Mouse (Mus musculus) NIH3T3 (cell line): ENCODE results near the gene Il31ra.

Experiments
- DNase-seq: peaks from one replicate; pipeline ENCODE4 v3.0.0-alpha.2; 2012; ENCODE audit warnings: low read depth

The Il31ra gene

DNA sequence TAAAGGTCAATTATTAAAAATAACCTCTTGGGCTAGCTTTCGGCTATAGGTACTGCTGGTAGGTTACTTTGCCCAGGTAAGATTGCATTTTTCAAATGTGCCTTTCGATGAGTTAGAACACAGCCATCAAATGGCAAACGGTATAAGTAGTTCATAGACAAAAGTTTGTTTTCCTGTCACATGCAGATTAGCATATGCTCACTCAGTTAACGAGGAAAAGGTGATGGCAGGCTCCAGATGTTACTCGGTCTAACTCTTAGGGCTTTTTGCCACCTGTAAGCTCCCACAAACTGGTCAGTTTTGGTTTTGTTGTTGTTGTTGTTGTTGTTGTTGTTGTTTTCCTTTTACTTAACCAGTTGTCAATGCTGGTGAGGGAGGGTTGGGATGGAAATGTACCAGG, 85.7 kb downstream of the Il31ra start:
- DNase-seq = no peak

DNA sequence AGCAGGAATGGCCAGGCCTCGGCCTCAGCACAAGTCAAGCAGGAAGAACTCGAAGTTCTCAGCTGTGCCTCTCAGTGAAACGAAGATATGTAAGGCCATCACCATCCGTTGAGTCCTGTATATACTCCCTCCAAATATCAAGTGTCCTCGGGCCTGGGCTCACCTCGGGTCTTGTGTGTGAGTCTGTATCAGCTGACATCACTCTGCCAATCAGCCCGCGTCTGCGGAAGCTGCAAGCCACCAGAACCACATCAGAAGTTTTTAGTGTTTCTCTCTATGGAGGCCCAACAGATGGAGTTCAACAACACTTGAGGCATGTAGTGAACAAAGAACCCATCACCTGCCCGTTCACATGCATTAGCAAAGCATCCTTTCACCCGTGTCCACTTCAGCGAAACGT, 86.5 kb downstream of the Il31ra start:
- no peak for DNase-seq

DNA sequence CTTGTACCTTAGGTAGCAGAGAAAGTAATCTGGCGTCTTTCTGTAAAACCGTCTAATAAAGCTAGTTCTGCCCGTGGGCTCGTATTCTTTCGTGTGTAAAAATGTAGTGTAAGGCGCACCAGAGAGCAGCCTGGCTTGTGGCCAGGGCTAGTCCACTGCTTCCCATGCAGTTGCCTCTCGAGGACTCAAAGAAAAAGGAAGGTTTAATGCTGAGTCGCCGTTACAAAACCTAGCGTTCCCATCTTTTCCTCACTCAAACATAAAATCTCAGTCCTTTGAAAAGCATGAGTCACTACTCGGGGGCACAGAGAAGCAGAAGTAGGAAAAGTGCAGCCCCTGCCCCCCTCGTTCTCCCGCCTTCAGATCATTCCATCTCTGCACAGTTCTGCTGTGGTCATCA, 87.4 kb downstream of the Il31ra start:
- DNase-seq = peak; percentile 60

DNA sequence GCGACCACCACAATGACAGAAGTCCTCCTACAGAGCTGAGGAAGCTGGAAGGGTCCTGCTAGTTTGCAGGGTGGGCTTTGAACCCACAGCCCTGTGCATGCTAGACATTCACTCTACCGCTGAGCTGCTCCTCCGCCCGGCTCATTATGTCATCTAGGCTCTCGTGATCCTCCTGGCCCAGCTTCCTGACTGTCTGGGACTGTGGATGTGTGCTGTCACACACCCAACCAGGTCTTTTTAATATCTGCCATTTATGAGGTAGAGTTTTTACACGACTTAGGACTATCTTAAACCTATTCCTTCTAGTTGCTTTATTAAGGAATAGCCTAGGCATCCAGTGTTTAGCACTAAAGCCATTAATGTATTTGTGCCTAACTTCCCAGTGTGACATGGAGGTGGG, 88.7 kb downstream of the Il31ra start:
- DNase-seq = no peak

DNA sequence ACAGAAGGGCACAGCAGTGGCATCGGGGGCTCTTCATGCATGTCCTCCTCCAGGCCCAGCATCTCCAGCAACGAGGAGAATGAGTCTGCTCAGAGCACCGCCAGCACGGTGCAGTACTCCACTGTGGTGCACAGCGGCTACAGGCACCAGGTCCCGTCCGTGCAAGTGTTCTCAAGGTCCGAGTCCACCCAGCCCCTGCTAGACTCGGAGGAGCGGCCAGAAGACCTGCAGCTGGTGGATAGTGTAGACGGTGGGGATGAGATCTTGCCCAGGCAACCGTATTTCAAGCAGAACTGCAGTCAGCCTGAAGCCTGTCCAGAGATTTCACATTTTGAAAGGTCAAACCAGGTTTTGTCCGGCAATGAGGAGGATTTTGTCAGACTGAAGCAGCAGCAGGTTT, 90.3 kb downstream of the Il31ra start:
- DNase-seq = no peak

DNA sequence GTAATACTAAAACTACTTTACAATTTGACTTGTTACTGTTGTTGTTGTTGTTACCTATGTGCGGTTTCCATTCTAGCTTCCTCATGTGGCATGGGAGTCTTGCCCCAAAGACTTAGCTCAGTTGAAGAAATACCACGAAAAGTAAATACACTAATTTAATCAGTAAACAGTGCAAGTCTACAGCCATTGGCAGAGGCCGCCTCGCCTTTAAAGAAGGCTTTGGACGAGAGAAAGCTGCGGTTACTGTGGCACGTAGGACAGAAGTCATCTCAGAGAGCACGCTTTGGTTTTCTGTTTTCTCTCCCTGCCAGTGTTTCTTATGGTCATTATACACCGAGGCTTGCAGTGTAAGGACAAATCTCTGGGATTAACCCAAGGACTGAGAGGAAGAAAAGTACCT, 93.7 kb downstream of the Il31ra start:
- no peak for DNase-seq

DNA sequence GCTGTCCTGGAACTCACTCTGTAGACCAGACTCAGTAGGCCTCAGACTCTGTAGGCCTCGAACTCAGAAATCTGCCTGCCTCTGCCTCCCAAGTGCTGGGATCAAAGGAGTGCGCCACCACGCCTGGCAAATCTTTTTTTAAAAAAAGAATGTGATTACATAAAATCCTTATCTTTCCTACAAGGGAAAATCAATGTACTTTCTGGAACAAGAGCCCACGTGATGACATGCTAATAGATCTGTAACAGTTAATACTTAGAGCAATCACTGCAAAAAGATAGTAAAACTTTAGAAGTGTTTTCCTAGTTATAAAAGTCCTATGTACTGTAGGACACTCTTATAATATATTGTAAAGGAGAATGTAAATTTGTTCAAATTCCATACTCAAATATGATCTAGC, 94.1 kb downstream of the Il31ra start:
- no peak for DNase-seq

DNA sequence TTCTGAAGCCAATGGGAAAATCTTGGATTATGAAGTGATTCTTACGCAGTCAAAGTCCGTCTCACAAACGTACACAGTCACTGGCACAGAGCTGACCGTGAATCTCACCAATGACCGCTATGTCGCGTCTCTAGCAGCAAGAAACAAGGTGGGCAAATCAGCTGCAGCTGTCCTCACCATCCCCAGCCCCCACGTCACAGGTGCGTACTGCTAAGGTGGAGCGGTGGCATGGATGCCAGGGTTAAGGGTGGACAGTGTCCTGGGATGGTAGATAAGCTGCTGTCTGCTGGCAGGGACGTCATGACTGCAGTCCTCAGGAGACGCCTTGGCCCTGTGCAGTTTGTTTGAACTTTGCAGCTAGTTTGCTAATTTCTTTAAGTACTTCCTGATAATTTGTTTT, 99.6 kb downstream of the Il31ra start:
- DNase-seq = no peak

DNA sequence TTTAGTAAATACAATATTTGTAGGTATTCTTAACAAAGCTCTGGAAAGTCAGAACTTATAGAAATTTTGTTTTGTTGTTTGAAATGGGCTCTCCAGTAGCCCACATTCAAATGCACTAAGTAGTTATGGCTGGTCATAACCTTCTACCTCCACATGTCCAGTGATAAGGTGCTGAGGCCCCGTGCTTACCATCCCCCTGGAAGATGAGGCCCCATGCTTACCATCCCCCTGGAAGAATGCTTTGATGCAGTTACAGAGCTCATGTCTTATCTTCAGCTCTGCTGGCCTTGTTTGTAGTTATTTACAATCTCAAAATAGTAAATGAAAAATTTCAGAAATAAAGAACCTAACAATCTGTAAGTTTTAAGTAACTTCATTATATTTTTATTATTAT, 101.9 kb downstream of the Il31ra start:
- no peak for DNase-seq

DNA sequence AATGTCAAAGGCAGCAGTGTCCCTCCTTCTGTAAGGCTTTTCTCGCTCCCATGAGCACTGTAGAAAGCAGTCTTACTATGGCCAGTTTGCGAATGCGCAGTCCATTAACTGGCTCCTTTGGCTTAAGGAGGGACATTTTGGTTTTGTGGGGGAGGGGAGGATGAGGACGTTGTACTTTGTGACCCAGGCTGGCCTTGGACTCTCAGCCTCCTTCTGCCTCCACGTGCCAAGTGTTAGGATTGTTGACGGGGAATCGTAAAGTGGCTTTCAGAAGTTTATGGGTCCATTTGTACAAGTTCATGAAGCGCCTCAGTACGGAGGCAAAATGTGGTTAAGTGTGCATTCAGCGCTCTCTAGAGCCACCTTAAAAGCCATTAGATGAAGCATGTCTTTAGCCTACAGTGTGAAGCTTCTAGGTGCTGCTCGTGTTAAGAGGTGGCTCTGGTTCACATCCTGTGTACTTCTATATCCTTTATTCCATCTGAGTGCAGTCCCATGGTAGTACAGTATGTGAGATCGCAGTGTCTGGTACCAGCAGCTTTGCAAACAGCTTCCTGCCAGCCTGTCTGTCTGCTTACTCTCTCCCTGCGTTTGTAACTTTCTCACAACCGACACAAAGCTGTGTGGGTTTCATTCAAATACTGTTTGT, 102.4 kb downstream of the Il31ra start:
- no peak for DNase-seq

DNA sequence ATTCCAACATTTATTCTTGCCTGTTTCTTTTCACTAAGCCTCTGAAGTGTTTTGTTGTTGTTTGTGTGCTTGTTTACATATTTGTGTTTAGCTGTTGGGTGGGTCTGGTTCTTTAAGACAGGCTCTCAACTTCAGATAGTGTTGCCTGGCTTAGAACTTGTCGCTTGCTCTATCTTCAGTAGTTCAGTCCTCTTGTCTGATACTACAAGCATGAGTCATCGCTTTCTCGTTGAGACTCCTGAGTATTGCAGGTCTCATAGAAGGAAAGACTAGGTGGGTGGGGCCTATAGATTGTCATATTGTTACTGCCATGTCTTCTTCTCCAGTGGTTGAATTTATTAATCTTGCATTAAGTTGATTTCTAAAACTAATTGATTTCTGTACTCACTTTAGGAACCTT, 104.1 kb downstream of the Il31ra start:
- DNase-seq = no peak

DNA sequence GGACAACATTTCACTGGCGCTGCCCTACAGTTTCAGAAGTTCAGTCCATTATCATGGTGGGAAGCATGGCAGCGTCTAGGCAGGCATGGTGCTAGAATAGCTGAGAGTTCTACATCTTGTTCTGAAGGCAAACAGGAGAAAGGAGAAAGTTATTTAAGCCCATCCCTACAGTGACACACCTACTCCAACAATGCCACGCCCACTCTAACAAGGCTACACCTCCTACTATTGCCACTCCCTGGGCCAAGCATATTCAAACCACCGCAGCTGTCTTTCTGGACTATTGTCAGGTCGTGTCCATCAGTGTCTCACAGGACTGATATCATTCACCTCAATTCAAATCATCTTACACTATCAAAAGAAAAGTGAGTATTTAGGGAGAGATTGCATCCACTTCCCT, 107.5 kb downstream of the Il31ra start:
- no peak for DNase-seq

DNA sequence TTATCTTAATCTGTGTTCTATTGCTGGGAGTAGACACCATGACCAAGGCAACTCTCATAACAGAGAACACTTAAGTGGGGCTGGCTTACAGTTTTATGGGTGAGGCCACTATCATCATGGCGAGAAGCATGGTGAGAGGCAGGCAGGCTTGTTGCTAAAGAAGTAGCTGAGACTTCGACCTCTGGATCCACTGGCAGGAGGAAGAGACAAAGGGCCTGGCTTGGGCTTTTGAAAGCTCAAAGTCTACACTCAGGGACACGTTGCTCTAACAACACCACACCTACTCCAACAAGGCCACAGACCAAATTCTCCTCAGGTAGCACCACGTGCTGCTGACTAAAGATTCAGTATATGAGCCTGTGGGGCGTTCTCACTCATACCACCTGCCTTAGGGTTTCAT, 107.9 kb downstream of the Il31ra start:
- no peak for DNase-seq

DNA sequence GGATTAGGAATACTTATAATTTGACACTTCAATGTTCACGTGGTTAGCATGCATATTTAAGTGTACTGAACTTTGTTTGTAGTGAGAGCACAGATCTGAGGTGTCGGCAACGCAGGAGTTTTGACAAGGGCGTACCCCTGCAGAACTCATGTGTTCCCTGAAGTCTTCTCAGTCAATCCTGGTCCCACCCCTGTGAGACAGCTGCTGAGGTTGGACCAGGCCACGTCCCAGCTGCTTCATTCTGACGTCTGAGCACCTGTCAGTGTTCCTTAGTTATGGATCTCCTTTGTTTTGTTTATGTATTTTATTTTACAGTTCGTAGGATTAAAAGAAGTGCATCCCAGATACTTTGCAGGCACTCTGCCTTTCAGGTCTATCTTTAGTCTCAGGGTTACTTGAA, 111.1 kb downstream of the Il31ra start:
- no peak for DNase-seq

DNA sequence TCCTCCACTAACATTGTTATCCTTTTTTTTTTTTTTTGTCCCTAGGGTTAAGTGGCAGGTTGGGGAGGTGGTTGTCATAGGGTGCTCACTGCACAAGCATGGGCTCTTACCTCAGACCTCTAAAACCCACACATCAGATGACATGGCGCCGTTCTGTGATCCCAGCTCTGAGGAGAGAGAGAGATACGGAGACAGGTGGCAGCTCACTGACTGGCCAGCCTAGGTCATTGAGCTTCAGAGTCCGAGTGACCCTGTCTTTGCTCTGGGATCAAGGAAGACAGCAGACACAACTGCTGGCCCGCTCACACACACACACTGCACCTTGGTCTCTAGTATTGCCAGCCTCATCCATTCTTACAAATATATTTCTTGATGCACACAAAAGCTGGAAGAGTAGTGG, 111.6 kb downstream of the Il31ra start:
- DNase-seq = no peak

DNA sequence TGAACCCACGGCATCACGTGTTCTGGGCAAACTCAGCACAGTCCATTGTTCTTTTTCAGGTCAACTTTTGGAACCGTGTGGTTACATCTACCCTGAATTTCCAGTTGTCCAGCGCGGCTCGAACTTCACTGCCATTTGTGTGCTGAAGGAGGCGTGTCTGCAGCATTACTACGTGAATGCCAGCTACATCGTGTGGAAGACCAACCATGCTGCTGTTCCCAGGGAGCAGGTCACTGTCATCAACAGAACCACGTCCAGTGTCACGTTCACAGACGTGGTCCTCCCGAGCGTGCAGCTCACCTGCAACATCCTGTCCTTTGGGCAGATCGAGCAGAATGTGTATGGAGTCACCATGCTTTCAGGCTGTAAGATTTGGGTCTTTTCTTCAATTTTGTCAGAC, 114.2 kb downstream of the Il31ra start:
- no peak for DNase-seq

DNA sequence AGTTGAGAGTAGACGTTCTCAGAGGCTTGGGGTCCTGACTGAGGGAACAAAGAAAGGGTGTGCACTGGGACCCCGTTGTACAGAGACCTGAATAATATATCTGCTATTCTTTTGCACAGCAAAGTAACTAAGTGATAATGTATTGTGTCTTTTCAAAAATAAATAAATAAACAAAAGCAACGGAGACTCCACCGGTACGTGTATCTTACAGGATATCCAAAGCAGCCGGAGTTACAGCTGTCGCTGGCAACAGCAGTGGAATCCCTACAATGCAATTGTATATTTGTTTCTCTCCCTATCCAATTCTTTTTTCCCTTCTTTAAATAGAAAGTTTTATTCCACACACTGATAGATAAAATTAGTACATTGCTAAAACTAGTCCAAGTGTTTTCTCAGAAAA, 115.1 kb downstream of the Il31ra start:
- no peak for DNase-seq

DNA sequence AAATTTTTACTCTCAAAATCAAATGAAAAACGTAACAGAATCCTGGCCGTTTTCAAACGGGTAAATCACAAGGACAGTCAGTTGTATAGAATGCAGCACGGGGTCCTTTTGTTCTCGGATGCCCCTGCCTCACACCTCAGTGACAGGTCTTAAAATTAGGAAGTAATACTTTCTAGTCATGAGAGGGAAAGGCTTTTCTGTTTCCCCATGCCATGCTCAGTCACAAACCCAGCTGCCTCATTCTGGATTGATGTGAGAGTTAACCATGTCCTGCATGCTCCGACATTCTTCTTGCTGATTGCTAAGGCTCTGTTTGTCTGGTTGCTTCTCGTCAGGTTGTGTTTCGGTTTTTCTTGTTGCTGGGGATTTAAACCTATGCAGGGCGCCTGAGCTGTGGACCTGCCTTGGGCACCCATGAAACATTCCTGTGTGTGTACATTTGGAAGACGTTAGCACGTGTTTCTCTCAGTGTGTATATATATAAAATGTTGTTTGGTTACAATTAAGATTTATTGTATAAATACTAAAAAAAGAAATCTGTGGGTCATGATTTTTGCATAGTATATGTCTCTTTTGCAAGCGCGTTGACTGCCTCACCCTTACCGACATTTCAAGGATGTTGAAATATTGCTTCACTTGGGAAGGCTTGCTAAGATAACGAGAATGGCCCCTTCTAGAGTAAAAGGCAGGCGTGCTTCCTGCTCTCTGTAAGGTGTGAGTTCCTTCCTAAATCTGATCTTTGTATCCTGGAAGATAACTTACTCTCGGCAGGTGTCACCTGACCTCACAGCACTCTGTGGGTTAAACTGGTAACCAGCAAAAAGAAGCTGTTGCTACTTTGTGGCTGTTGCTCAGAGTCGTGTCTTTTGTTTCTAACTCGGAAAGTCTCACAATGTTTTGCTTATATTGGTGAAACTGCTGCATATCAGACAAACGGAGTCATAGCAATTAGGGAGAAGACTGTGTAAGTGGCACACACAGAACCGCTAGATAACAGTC, 120.1 kb downstream of the Il31ra start:
- no peak for DNase-seq

DNA sequence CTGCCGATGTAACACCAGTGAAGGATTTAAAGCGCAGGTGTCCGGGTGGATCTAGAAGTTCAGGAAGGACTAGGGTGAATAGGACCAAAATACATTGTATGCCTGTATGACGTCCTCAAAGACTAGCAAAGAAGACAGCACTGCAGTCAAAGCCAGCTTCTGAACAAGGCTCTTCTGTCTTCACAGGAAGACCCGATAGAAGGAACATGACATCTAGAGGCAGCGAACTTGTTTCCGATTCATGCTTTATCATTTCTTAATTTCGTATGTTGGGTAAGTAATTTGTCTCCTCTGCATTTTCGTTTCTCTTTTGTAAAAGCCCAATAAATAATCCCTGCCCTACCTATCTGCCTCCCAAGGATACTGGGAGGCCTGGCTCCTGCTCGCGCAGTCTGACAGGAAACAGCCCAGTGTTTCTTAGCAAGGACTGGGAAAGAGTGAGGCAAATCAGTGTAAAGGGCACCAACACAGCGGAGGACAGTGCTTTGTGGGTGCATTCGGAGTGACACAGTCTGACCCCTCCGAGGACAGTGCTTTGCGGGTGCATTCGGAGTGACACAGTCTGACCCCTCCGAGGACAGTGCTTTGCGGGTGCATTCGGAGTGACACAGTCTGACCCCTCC, 121.6 kb downstream of the Il31ra start:
- no peak for DNase-seq

DNA sequence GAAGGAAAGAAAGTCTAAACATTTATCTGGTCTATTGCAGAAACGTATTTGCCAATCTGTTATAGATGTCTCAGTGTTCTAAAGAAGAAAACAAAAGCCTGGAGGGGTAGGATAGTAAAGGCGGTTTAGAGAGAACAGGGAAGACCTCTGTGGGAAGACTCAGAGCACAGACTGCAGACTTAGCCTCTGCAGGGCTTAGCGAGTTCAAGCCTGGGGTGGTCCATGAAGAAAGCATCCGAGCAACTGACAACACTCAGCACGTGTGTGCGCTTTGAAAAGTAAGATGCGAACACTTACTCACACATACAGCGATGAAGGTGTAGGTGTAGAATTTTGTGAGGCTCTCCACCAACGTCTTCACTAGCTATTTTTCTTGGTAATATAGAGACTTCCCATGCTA, 123.0 kb downstream of the Il31ra start:
- no peak for DNase-seq
